Mouse (Mus musculus): ENCODE results near the gene Cacna2d1.

Cacna2d1 gene

DNA sequence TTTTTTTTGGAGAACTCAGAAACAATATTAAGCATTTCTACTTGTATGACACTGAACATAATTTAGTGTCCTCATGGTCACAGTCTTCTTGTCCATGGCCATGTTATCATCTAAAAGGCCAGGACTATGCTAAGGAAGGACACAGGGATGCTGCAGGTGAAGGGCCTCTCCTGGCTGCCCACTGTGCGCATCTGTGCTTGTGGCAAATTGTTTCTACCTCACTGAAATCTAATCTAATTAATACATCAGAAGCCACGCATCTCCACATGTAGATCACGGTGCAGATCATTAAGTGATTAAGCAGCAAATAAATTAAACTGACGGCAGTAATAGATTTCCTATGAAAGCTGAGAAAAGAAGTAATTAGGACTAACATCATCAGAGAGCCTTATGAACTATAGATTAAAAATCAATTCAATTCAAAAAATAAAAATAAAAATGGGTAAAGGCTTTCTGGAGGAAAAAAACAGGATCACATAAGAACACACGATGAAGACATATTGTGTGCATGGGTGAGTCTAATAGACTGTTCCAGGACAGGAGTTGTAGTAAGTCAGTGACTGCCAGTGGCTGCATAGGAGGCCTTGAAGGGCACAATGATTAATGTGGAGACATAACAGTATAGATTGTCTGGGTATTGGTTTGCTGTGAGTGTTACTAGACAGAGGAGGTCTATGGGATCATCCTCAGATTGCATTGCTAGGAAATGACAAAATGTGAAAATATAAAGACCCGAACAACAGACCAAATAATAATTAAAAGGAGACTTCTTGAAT lies 318.4 kb downstream of the Cacna2d1 start:
- in situ Hi-C loops (cut with MboI; ENCODE audit: low sequenced_read_pairs) = no loop called here

DNA sequence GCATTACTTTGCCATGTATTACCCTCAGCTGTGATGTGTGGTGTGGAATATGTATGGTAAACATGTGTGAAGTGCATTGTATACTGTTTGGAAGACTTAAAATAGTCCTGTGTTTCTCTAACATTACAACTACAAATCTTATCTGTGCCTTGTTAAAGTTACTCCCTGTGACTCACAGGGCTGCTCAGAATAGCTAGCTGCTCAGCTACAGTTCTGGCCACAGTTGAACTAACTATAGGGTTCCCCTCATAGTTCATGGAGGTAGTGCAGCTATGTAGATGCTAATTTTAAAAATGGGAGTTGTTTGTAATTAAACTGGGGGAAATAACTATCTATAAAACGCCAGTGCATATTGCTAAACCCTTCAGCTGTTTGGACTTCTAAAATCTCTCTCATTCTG lies 319.3 kb downstream of the Cacna2d1 start:
- in situ Hi-C loops (cut with MboI; ENCODE audit: low sequenced_read_pairs) = no loop called here

DNA sequence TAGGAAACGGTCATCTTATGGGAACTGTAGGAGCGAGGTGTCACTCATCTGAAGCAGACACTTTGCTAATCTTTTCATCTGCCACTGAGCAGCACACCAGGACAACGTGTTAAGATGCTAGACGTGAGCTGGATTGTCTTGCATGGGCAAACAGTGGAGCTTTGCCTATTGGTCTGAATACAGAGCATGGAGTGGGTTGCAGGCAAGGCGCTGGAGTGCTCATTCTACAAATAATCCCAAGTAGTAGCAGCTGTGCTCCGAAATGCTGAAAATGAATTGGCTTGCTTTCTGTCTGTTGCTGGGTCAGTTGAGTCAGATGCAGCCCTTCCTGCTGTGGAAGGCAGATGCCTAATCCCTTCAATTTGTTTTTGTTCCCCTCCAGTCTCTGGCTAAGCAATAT lies 330.9 kb downstream of the Cacna2d1 start:
- in situ Hi-C loops (cut with MboI; ENCODE audit: low sequenced_read_pairs) = no loop called here

DNA sequence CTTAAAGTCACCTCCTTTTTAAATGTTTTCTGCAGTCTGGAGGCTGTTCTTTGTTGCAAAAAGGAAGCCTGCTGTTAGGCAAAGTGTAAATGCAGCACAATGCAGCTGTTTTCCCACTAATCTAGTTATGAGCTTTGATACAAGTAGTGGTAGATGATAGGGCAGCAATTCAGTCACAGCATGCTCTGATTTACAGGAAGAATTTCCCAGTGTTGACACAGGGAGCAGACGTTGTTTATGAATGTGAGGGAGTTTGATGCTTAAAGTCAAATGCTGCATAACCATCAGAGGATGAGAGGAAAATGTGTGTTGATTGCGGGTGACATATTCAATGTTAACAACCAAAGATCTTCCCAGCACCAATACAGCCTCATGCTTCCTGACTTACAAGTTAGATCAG lies 342.6 kb downstream of the Cacna2d1 start:
- in situ Hi-C loops (cut with MboI; ENCODE audit: low sequenced_read_pairs) = no loop called here

DNA sequence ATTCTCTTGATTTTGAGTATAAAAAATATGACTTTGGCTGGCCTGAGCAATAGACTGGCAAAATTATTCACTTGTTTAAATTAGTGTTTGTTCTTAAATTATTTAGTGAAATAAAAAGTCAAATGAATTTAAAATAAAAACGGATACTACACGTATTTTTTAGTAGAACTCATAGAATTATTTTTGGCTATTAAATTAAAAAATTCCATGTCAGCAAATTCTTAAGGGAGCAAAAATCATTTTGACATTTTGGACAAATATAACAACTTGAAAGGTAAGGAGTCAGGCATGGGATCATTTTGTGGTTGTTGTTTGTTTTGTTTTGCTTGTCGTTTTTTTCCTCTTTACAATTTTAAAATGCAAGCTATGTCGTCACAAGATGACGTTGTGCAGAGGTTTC lies 346.7 kb downstream of the Cacna2d1 start:
- in situ Hi-C loops (cut with MboI; ENCODE audit: low sequenced_read_pairs) = no loop called here

DNA sequence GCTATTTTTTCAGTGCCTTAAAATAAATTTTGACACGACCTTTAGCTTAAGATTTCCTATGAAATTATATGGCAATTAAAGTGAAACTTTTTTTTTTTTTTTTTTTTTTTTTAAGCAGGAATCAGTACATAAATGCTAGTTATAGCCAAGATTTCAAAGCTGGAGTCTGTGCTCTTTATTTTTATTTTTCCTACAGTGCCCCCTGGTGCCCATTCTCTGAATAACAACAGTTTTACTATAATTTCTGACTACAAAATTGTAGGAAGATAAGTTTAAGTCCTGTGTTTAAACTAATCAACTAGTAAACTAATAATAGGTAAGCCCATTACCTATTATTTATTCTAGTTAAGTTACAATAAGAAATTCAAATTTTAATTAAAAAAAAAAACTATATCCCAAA lies 358.7 kb downstream of the Cacna2d1 start:
- in situ Hi-C loops (cut with MboI; ENCODE audit: low sequenced_read_pairs) = no loop called here

DNA sequence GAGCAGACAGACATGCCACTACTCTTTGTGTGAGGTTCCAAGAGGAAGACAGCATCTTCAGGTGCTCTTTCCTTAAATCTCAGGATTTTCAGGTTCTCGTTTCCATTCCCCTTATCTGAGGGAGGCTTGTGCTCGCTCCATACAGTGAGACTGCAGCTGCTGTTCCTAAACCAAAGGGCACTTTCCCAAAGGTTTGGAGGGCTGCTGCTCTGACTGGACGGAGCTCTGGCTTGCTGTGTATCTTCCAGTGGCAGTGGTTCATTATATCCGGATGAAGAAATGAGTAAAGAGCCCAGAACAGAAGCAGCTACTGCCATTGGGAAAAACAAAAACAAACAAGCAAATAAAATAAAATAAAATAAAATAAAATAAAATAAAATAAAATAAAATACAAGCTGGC lies 359.3 kb downstream of the Cacna2d1 start:
- in situ Hi-C loops (cut with MboI; ENCODE audit: low sequenced_read_pairs) = no loop called here

DNA sequence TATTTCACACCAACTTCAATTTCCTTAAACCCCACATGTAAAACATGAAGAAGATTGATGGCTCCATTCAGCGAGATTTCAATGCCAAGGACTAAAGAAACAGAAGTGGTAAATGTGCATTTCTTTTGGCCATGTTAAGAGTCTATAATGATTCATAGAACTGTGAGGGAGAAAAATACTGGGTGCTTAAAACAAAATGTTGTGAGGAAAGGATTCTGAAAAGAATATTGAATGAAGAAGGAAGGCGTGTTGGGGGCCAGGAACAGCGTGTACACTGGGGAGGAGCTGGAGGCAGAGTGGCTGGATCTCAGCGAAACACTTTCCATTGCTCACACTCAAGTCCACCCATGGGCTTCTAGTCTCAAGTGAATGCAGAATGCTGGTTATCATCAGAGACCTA lies 360.2 kb downstream of the Cacna2d1 start:
- in situ Hi-C loops (cut with MboI; ENCODE audit: low sequenced_read_pairs) = no loop called here

DNA sequence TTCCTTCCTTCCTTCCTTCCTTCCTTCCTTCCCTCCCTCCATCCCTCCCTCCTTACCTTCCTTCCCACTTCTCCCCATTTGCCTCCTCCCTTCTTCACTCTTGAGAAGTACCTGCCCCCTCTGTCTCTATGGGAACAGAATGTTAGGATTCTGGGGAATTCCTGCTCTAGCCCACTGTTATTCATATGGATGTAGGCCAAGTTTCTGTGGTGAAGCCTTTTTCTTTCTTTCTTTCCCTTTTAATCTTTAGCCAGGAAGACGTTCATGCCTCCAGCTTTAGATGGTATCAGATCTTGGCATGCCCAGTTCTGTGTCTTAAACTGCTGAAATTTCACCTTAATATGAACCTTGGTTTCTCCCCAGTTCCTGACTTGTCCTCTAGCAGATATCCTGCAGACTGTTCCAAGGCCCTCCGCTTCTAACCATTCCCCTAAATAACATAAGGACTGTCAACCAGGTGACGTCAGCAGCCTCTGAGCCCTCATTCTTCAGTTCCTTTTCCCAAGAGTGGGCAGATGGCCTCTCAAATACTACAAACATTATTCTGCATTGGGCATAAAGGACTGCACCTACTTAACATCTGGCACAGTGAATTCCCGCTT lies 362.8 kb downstream of the Cacna2d1 start:
- in situ Hi-C loops (cut with MboI; ENCODE audit: low sequenced_read_pairs) = no loop called here

DNA sequence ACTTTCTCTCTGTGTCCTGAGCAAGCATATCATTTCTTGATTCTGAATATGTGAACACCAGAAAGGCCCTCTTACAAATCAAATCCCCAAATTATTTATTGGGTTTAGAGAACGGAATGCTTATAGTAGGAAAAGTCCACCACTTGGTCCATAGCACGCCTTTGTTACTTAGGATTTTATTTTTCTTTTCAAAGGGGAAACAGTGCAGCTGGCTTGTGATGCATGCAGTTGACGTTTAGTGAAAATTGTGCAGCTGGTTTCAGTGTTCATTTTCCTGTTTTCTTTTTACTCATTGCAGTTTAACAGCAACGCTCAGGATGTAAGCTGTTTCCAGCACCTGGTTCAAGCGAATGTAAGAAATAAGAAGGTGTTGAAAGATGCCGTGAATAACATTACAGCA lies 365.1 kb downstream of the Cacna2d1 start:
- in situ Hi-C loops (cut with MboI; ENCODE audit: low sequenced_read_pairs) = no loop called here

DNA sequence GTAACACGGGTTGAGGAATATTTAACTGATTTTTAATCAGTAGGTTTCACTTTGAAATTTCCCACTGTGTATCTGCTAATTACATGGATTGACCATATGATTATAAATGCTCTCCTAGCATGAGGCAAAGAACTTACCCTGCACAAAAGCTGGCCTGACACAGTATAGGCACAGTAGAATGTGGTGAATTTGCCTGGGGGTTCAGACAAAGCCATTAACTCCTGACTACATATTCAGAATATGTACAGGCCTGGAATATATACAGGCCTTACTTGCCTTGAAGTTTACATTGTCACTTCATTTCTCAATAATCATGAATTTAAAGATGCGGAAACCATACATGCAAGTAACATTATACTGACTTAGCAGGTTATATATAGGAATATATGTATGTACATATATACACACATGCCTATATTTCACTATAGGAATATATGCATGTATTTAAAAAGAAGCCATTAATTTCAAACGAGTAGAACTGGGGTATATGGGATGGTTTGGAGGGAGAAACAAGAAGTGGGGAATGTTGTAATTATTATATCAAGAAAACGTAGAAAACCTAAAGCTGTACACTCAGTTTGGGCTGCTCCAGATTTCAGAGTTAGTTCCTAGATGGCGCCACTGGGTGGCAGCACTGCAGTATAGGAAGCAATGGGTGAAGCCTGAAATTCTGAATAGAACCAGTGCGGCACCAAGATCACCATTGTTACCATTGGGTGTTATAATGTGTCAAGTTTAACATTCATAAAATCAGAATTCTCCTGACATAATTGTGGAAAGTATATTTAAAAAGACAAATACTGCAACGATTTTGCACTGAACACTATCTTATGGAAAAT lies 374.9 kb downstream of the Cacna2d1 start:
- in situ Hi-C loops (cut with MboI; ENCODE audit: low sequenced_read_pairs) = no loop called here

DNA sequence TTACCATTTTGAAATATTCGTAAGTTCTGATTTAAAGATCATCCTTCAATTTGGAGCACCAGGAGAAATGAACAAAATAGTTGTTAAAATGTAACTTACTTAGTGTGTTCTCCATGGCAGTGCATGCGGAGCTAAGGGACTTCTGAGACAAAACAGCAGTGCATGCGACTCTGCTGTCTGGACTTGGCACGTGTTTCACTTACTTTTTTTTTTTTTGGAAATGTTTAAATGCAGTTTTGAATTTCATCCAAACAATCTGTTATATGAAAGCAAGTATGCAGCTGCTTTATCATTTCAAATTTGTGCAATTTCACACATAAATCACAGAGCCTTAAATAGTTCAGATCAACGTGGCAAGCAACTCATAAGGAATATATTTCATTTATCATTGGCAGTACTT lies 379.8 kb downstream of the Cacna2d1 start:
- in situ Hi-C loops (cut with MboI; ENCODE audit: low sequenced_read_pairs) = no loop called here

DNA sequence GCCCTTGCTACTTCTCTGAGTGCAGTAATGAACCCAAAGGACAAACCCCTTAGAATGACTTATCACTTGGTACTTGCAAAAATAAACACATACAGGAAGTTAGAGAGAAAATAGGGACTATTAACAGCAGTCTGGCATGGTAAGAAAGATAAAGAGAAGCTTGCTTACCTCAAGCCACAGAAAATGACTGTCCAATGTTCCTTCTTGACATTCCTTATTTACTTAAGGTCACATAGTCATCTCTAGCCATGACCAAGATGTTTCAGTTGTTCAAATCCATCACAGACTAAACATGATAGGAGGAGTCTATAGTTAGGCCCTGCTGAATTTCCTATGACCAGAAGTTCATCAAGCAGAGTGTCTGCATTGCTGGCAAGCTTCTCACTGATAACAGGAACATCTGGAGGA lies 381.5 kb downstream of the Cacna2d1 start:
- in situ Hi-C loops (cut with MboI; ENCODE audit: low sequenced_read_pairs) = no loop called here

DNA sequence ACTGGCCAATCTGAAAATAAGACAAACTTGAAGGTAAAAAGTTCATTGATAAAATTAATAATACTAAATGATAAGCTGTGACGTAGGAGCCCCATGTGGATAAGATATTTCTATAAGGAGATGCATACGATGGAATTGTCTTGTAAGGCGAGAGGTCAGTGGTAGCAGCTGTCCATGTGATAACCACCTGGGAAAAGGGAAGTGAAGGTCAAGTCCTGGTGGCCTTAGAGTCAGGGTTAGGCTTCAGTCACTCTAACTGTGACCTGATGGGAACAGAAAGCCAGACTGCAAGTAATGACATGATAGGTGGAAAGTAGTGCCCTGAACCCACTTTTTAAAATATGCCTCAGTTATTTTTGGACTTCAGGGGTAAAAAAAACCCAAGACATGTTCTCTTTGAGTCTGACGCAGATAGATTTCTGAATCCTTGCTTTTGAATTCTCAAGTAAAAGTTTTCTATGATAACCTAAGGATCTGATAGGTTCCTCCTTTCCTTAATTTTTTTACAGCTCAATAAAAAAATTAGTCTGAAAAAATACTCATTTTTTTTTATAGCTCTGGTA lies 383.3 kb downstream of the Cacna2d1 start:
- in situ Hi-C loops (cut with MboI; ENCODE audit: low sequenced_read_pairs) = no loop called here

DNA sequence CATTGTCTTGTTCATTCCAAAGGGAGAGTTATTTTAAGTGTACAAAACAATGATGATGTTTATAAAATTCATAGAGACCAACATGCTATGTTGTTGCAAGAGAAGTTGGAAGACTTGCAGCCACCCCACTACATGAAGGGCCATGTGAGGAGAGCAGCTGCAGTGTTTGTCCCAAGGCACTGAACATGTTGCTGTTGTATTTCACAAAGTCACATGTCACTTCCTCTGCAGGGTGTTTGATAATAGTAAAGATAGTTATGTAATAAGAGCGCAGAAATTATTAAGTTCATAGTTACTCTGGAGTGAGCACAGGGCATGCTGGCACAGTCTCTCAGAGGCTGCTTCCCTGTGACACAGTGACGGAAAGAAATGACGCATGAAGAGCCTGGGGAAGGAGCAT lies 392.1 kb downstream of the Cacna2d1 start:
- in situ Hi-C loops (cut with MboI; ENCODE audit: low sequenced_read_pairs) = no loop called here

DNA sequence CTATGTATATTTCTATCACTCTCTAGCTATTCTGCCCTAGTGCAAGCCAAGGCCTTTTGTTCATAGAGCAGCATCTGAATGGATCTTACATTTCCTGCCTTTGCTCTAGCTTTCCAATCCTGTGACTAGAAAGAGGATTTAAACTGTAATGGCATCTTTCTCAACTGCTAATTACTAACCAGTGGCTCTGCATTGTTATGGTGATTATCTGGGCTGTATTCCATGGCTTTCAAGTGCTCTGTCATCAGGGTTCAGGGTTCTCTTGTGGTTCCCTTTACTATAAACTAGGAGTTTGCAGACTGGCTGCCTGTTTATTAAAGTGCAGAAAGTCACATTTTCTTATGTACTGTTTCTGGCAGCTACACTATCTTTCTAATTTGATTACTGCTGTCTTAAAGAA lies 410.9 kb downstream of the Cacna2d1 start:
- in situ Hi-C loops (cut with MboI; ENCODE audit: low sequenced_read_pairs) = no loop called here

DNA sequence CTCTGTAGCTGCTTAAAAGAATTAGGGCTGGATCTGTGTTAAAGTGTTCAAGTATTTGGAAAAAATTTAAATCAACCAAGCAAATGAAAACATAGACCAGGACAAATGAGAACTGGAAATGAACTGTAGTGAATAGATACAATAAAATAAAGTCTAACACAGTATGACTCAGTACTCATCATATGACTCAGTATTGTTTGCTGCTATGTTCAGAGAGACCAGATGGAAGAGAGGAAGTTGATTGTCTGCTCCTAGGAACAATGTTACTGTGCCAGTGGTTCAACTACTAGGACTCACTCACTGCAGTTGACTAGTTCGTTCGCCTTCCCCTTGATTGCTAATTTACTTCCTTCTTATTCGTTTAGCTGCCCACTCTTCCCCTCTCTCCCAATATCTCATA lies 421.3 kb downstream of the Cacna2d1 start:
- in situ Hi-C loops (cut with MboI; ENCODE audit: low sequenced_read_pairs) = no loop called here

DNA sequence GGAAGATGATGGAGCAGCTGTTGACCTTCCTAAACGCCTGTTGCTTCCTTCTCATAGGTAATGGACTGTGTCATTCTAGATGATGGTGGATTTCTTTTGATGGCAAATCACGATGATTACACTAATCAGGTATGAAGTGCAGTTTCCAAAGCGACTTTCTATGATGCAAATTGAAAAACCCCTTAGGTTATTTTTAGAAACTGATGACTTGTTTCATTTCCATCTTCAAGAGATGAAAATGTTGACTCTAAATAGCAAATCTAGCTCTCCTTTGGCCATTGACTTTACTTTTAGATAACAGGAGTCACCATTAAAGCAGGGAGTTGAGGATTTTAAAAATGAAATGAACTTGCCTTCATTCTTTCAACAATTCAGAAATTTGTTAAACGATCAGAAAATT lies 423.2 kb downstream of the Cacna2d1 start:
- in situ Hi-C loops (cut with MboI; ENCODE audit: low sequenced_read_pairs) = no loop called here

DNA sequence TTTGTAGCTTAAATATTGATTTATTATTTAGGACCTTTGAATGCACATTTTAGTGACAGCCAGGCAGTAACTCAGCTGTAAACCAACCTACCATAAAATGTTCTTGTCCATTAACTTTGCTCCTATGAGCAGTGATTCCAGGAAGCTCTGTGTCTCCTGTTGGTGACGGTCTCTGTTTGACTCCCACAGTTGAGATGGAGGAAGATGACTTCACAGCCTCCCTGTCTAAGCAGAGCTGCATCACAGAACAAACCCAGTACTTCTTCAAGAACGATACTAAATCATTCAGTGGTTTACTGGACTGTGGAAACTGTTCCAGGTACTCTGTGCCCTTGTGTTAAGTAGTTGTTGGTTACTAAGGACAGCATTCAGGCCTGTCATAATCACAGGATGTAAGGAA lies 427.6 kb downstream of the Cacna2d1 start:
- in situ Hi-C loops (cut with MboI; ENCODE audit: low sequenced_read_pairs) = no loop called here

DNA sequence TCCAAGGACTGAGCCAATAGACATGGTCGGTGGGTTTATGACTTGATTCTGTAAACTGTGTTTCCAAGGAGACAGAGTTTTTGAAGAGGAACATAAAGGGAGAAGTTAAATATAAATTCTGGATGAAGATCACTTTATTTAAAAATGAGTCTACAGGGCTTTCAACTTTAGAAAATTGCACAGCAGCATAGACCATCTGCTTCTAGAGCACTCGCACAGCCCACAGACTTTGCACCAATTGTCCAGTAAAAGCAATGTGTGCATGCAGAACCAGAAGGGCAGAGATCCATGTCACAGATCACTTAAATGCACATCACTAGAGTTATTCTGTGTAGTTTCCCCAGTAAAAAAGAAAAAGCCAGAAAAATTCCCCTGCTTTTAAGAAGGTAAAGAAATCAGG lies 428.7 kb downstream of the Cacna2d1 start:
- in situ Hi-C loops (cut with MboI; ENCODE audit: low sequenced_read_pairs) = no loop called here

DNA sequence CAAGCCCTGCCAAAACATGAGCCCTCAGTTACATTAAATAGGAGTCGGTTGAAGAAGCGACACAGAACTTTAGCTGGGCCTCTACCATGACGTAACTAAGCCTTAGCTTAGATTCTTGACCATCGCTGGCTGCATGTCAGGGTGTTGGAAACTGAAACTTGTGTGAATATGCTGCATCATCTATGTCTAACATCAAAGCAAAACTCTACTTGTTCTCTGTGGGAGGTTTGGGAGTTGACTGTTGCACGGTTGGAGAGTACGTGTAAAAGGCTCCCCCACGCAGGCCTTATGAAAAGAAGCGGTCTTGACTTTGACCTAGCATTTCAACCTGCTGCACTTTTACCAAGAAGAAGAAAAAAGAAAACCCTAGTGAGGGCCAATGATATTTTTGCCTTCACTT lies 436.2 kb downstream of the Cacna2d1 start:
- in situ Hi-C loops (cut with MboI; ENCODE audit: low sequenced_read_pairs) = no loop called here

DNA sequence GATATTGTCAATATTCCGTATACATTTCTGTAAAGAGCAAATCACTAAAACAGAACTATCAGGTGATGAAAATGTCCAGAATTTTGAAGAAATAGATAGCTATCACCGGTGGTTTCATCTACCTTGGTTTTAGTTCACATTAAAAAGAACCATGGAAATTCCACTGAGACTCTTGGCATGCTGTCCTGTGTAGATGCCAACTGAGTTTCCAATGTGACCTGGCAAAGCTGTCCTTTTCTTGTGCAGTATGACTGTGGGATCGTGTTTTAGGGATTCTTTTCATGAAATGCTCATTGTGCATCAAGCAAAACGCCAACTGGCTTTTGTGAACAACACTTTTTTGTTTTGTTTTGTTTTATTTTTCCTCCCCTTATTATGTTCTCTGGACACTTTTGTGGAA lies 439.5 kb downstream of the Cacna2d1 start:
- in situ Hi-C loops (cut with MboI; ENCODE audit: low sequenced_read_pairs) = no loop called here
